Mouse (Mus musculus): ENCODE data around the gene Cst8. TPM values are rescaled to one million over a fixed set of nuclear protein-coding genes. Genes with fewer than 3 reads are reported as not detected.
A peak's percentile ranks its signal among the peaks of the same experiment; 100 is the strongest.
"Not testable (repeated sequence)": the region's sequence is repeated elsewhere in the genome, so short reads cannot be mapped to it uniquely, and the experiment has no call there.

Gene Cst8
- polyA plus RNA-seq (2014; fragmentation: Nextera tagmentation; extraction: Ambion mirVana) = not detected in 2 replicates

DNA sequence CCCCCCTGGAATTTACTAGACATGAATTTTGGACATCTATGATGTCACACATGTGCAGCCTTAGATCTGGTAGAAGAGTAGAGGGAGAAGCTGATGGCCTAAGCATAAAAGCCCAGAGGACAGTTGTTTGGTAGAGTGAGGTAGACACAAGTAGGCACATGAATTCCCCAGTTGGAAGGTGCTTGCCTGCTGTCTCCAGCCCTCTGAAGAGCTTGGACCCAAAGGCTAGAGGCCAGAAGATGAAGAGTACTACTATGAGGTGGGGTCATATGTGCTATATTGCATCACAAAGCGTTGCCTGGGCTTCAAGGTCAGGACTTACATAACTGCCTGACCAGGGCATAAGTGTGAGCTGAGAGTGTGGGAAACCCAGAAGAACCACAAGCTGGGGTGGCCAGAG is at the start of gene Cst8:
Gene Cst8 (plus strand): TSS at position 301 of the 400 bp plus-strand sequence.
- no peak within 1 kb of the TSS for H3K27ac ChIP-seq (ENCODE audit: low read depth, low read length)
- H3K4me3 ChIP-seq (ENCODE audit: low read length) = no peak within 1 kb of the TSS
- H3K4me1 ChIP-seq (ENCODE audit: control insufficient read depth, insufficient read depth, low read length) = no peaks in the 10 kb centered on the region
- no peaks in the 10 kb centered on the region for H3K27me3 ChIP-seq (ENCODE audit: control insufficient read depth, insufficient read depth, low read length)
- no peak within 1 kb of the TSS for H3K9ac ChIP-seq (ENCODE audit: low read depth, low read length)
- H3K4me2 ChIP-seq (replicated peaks; ENCODE audit: low read depth, low read length) = no peak within 1 kb of the TSS
- no peaks in the 10 kb centered on the region for H3K9me3 ChIP-seq (ENCODE audit: control insufficient read depth, low read length)
- no peaks in the 10 kb centered on the region for H3K36me3 ChIP-seq (ENCODE audit: control insufficient read depth, insufficient read depth, low read length)
- 95% methylated on average over 1 of the region's 1 CpGs for WGBS
- no peak for ATAC-seq (ENCODE audit: low FRiP score, low TSS enrichment)

DNA sequence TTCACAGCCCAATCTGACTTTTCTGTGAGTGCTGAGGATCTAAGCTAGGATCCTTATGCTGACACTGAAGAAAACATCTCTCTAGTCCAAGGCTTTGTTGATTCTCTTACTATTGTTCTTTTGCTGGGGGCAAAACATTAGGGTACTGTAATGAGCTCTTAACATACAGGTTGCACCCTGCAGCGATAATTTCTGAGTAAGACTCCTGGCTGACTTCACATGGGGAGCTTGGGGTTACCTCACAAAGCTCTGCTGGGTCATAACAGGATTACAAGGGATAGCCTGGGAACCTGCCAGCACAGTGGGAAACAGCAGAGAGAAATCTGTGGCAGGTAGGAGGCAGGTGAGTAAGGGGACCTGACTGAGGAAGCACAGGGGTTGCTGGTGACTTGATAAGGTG is 48.5 kb upstream of the Cst8 start, which contains the start of gene Cstl1:
Gene Cstl1 (plus strand): TSS at position 301 of the 400 bp plus-strand sequence.
- Histone ChIP-seq H3K27me3 (ENCODE audit: control insufficient read depth, insufficient read depth, low read length) (no peaks in the 10 kb centered on the region), H3K4me1 (ENCODE audit: control insufficient read depth, insufficient read depth, low read length) (no peaks in the 10 kb centered on the region), H3K4me2 (replicated peaks; ENCODE audit: low read depth, low read length) (no peak within 1 kb of the TSS), H3K9ac (ENCODE audit: low read depth, low read length) (no peak within 1 kb of the TSS), H3K9me3 (ENCODE audit: control insufficient read depth, low read length) (no peaks in the 10 kb centered on the region), H3K27ac (ENCODE audit: low read depth, low read length) (no peak within 1 kb of the TSS), H3K4me3 (ENCODE audit: low read length) (no peak within 1 kb of the TSS), H3K36me3 (ENCODE audit: control insufficient read depth, insufficient read depth, low read length) (no peaks in the 10 kb centered on the region)
- no peak for ATAC-seq (ENCODE audit: low FRiP score, low TSS enrichment)
- 77% methylated on average over 1 of the region's 1 CpGs for WGBS

DNA sequence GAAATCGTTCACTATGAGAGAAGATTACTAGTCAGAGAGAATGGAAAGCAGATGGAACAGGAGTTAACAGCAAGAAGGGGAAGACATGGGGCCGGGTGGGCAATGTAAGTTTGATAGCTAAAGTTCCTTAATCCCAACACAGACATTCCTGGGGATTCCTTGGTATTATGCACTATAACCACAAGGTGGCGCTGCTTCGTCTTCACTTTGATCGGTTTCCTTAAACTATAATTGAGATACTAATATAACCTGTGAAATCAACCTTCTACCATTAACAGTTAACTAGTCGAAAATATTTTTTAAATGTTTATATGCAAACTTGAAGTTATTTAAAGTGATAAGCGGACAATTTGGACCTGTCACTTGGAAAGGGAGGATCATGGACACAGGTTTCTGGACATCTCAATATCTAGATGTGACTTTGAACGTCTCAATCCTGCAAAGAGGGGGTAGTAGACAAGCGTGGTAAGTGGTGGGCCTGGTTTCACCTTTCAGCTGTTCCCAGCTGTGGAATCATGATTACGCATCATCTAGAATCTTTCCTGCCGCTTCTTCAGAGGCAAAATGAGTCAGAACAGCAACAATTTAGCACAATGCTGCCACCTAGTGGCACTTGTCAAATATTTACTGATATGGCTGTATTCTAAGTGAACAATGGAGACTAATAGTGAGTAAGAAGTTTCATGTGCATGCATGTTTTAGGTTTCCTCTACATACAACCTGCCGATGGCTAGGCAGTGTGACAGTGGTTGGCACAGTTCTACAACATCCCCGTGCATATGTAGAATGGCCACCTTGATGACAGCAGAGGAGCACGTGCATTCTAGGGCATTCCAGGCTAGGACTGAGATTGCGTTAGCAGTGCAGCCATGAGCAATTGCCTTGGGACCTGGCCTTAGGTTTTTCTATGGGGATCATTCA is 46.4 kb upstream of the Cst8 start:
- ATAC-seq (ENCODE audit: low FRiP score, low TSS enrichment) = peak; percentile 89
- peak overlapping the region; percentile 56 for H3K4me2 ChIP-seq (replicated peaks; ENCODE audit: low read depth, low read length)
- H3K27me3 ChIP-seq (ENCODE audit: control insufficient read depth, insufficient read depth, low read length) = no peaks in the 10 kb centered on the region
- peak overlapping the region; percentile 23; the same call in 1 of the 2 replicates for H3K4me3 ChIP-seq (ENCODE audit: low read length)
- no peaks in the 10 kb centered on the region for H3K9me3 ChIP-seq (ENCODE audit: control insufficient read depth, low read length)
- H3K9ac ChIP-seq (ENCODE audit: low read depth, low read length) = no peak overlapping the region
- WGBS = 20% methylated on average over 15 of the region's 15 CpGs
- H3K36me3 ChIP-seq (ENCODE audit: control insufficient read depth, insufficient read depth, low read length) = no peaks in the 10 kb centered on the region
- no peaks in the 10 kb centered on the region for H3K4me1 ChIP-seq (ENCODE audit: control insufficient read depth, insufficient read depth, low read length)
- H3K27ac ChIP-seq (ENCODE audit: low read depth, low read length) = no peak overlapping the region

DNA sequence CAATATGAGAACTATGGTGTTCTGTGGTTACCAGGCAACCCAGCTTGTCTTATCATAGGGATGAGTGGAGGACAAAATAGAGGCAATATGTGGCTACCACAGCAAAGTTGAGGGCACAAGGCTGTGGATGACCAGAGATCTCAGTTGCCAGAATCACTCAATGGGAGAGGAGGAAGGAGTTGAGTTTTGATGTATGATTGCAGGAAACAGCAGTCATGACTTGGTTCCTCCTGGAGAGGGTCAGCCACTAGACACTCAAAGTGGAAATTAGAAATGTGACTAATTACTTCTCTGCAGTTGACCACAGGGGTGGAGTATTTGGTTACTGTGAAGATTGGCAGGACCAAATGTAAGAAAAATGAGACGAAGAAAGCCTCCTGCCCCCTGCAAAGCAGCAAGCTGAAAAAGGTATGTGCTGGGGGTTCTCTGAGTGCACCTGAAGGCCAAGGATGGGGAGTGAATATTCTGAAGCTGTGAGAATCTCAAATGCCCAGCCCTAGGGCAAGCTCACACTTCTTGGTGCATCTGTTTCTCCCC is 44.2 kb upstream of the Cst8 start:
- no peaks in the 10 kb centered on the region for H3K36me3 ChIP-seq (ENCODE audit: control insufficient read depth, insufficient read depth, low read length)
- no peak overlapping the region for H3K9ac ChIP-seq (ENCODE audit: low read depth, low read length)
- no peak overlapping the region for H3K4me2 ChIP-seq (replicated peaks; ENCODE audit: low read depth, low read length)
- H3K9me3 ChIP-seq (ENCODE audit: control insufficient read depth, low read length) = no peaks in the 10 kb centered on the region
- H3K4me1 ChIP-seq (ENCODE audit: control insufficient read depth, insufficient read depth, low read length) = no peaks in the 10 kb centered on the region
- no peak overlapping the region for H3K4me3 ChIP-seq (ENCODE audit: low read length)
- ATAC-seq (ENCODE audit: low FRiP score, low TSS enrichment) = no peak
- H3K27me3 ChIP-seq (ENCODE audit: control insufficient read depth, insufficient read depth, low read length) = no peaks in the 10 kb centered on the region
- WGBS = 83% methylated on average over 1 of the region's 1 CpGs
- no peak overlapping the region for H3K27ac ChIP-seq (ENCODE audit: low read depth, low read length)

DNA sequence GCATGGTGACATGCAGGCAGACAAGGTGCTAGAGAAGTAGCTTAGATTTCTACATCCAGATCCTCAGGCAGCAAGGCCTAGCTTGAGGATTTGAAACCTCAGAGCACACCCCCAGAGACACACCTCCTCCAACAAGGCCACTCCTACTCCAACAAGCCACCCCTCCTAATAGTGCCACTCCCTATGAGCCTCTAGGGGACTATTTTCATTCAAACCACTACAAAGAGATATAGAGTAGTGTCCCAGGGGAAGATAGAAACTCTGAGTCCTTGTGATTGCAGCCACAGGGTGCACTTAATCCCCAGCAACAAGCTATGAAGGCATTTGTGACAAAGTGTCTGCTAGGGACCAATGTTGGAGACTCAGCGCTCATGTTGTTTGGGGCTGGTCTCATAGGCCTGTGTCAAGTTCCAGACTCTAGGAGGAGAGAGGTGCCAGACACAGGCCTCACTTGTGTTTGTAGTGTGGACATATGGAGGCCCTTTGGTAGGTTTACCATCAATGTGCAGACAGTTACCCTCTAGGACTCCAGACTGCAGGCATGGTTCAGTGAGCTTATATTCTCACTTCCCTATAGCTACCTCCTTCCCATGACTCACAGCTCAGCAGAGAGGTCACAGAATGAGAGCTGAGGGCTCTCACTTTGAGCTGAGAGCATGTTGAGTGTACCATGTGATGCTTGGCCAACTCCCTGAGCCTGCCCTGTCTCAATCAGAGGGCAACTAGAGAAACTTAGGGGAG is 34.8 kb upstream of the Cst8 start:
- Histone ChIP-seq H3K27me3 (ENCODE audit: control insufficient read depth, insufficient read depth, low read length) (no peaks in the 10 kb centered on the region), H3K9me3 (ENCODE audit: control insufficient read depth, low read length) (no peaks in the 10 kb centered on the region), H3K27ac (ENCODE audit: low read depth, low read length) (no peak overlapping the region), H3K4me1 (ENCODE audit: control insufficient read depth, insufficient read depth, low read length) (no peaks in the 10 kb centered on the region), H3K4me3 (ENCODE audit: low read length) (no peak overlapping the region), H3K4me2 (replicated peaks; ENCODE audit: low read depth, low read length) (no peak overlapping the region), H3K36me3 (ENCODE audit: control insufficient read depth, insufficient read depth, low read length) (no peaks in the 10 kb centered on the region), H3K9ac (ENCODE audit: low read depth, low read length) (no peak overlapping the region)
- ATAC-seq (ENCODE audit: low FRiP score, low TSS enrichment) = no peak
- 94% methylated on average over 1 of the region's 1 CpGs for WGBS

DNA sequence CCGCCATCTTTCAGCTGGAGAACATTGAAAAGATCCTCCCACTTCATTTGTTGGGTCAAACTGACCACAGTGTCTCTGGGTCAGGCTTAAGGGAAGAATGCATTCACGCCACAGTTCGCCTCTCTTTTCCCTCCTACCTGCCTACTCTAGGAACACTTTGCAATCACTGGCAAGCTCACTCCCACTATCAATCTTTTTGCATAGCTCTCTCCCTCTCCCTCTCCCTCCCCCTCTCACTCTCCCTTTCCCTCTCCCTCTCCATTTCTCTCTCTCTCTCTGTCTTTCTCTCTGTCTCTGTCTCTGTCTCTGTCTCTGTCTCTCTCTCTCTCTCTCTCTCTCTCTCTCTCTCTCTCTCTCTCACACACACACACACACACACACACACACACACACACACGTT is 27.2 kb upstream of the Cst8 start, which contains the start of gene Cst11:
Gene Cst11 (minus strand): TSS at position 101 of the 400 bp plus-strand sequence.
- not testable (repeated sequence) for H3K4me2 ChIP-seq (replicated peaks; ENCODE audit: low read depth, low read length); H3K9ac ChIP-seq (ENCODE audit: low read depth, low read length); H3K9me3 ChIP-seq (ENCODE audit: control insufficient read depth, low read length); H3K27me3 ChIP-seq (ENCODE audit: control insufficient read depth, insufficient read depth, low read length); ATAC-seq (ENCODE audit: low FRiP score, low TSS enrichment); H3K4me1 ChIP-seq (ENCODE audit: control insufficient read depth, insufficient read depth, low read length); H3K36me3 ChIP-seq (ENCODE audit: control insufficient read depth, insufficient read depth, low read length); H3K4me3 ChIP-seq (ENCODE audit: low read length); H3K27ac ChIP-seq (ENCODE audit: low read depth, low read length)
- WGBS = 83% methylated on average over 4 of the region's 4 CpGs

DNA sequence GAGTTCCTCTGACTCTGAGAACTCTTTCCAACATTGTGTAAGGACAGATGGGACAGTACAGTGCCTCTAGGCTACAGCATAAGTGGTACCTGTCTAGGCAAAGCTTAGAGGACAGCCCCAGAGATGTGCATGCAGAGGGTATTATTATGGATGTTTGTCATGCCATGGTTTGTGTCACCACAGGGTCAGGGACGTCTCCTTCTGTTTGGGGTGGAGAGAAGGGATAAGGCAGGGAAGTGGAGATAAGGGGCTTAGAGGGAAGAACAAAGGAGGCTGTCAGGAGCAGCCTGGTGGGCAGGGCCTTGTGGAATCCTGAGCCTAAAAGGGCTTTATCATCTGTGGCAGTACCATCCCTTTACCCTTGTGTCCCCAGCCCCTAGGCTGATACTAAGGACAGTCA is 16.9 kb upstream of the Cst8 start, which contains the start of gene 8030411F24Rik:
Gene 8030411F24Rik (plus strand): TSS at position 301 of the 400 bp plus-strand sequence.
- H3K4me3 ChIP-seq (ENCODE audit: low read length) = no peak within 1 kb of the TSS
- no peaks in the 10 kb centered on the region for H3K4me1 ChIP-seq (ENCODE audit: control insufficient read depth, insufficient read depth, low read length)
- WGBS = 34% methylated on average over 1 of the region's 1 CpGs
- no peak for ATAC-seq (ENCODE audit: low FRiP score, low TSS enrichment)
- H3K9me3 ChIP-seq (ENCODE audit: control insufficient read depth, low read length) = no peaks in the 10 kb centered on the region
- H3K27me3 ChIP-seq (ENCODE audit: control insufficient read depth, insufficient read depth, low read length) = no peaks in the 10 kb centered on the region
- no peak within 1 kb of the TSS for H3K4me2 ChIP-seq (replicated peaks; ENCODE audit: low read depth, low read length)
- H3K27ac ChIP-seq (ENCODE audit: low read depth, low read length) = no peak within 1 kb of the TSS
- H3K9ac ChIP-seq (ENCODE audit: low read depth, low read length) = no peak within 1 kb of the TSS
- H3K36me3 ChIP-seq (ENCODE audit: control insufficient read depth, insufficient read depth, low read length) = no peaks in the 10 kb centered on the region

DNA sequence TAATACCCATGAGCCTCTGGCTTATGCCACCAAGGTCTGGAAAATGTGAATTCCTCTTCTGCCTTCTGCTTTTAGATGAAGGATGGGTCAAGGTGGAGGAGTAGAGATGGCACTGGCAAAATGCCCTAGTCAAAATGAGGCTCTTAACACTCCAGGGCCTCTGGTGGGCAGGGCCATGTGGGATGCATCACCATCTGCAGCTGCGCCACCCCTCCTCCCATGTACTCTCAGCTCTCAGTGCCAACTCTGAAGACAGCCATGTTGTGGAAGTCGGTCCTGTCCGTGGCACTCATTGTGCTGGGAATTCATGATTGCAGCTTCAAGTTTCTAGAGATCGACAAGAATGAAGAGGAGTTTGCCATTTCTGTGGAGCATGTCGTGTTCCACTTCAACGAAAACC is 9.4 kb upstream of the Cst8 start, which contains the start of gene Cst12:
Gene Cst12 (plus strand): TSS at position 220 of the 400 bp plus-strand sequence.
- Histone ChIP-seq H3K36me3 (ENCODE audit: control insufficient read depth, insufficient read depth, low read length) (no peaks in the 10 kb centered on the region), H3K27me3 (ENCODE audit: control insufficient read depth, insufficient read depth, low read length) (no peaks in the 10 kb centered on the region), H3K4me1 (ENCODE audit: control insufficient read depth, insufficient read depth, low read length) (no peaks in the 10 kb centered on the region), H3K27ac (ENCODE audit: low read depth, low read length) (no peak within 1 kb of the TSS), H3K4me3 (ENCODE audit: low read length) (no peak within 1 kb of the TSS), H3K4me2 (replicated peaks; ENCODE audit: low read depth, low read length) (no peak within 1 kb of the TSS), H3K9me3 (ENCODE audit: control insufficient read depth, low read length) (no peaks in the 10 kb centered on the region), H3K9ac (ENCODE audit: low read depth, low read length) (no peak within 1 kb of the TSS)
- no peak for ATAC-seq (ENCODE audit: low FRiP score, low TSS enrichment)
- 91% methylated on average over 6 of the region's 6 CpGs for WGBS
